Mouse (Mus musculus): ENCODE measurements at regions not wholly inside any gene's neighbourhood (a gene's known extent, or its start where the extent isn't known, plus 50 kb on each side); places are given as distances from the start of the nearest gene placed in this dataset.

- DNase-seq: no peak
Measured at GRCm38 (mm10) chr1:91742914-91743313, 58.3 kb upstream of the Twist2 start.

- no peak for DNase-seq
Measured at GRCm38 (mm10) chr1:91744076-91744475, 57.2 kb upstream of the Twist2 start.

GRCm38 (mm10) chr1:91744701-91745100 is 56.6 kb upstream of the Twist2 start:
- DNase-seq: no peak

- DNase-seq: no peak
Measured at GRCm38 (mm10) chr1:91747583-91747982, 53.7 kb upstream of the Twist2 start.
